Mouse (Mus musculus): ENCODE measurements around the gene Pdx1.

The Pdx1 gene

GRCm38 (mm10) chr5:147312830-147313685 is 43.3 kb downstream of the Pdx1 start:
- DNase-seq = no peak

- peak; percentile 34 for DNase-seq
Measured at GRCm38 (mm10) chr5:147314646-147315431, 45.1 kb downstream of the Pdx1 start.

- DNase-seq = no peak
Measured at GRCm38 (mm10) chr5:147315432-147316075, 45.8 kb downstream of the Pdx1 start.

- no peak for DNase-seq
Measured at GRCm38 (mm10) chr5:147317321-147317720, 47.6 kb downstream of the Pdx1 start.

GRCm38 (mm10) chr5:147317991-147318390 is 48.2 kb downstream of the Pdx1 start:
- no peak for DNase-seq

GRCm38 (mm10) chr5:147319653-147320052 is 49.9 kb downstream of the Pdx1 start:
- no peak for DNase-seq

GRCm38 (mm10) chr5:147322183-147322582 is 52.4 kb downstream of the Pdx1 start, which contains the start of gene Urad:
Urad (minus strand) TSS chr5:147322440.
- no peak for DNase-seq

GRCm38 (mm10) chr5:147323237-147323917 is 53.6 kb downstream of the Pdx1 start:
- DNase-seq = peak; percentile 77

Data from right cerebral cortex, postnatal 4 days (tissue).